Mouse (Mus musculus) urinary bladder, adult 2 months (tissue): ENCODE results near the gene Pdlim4. TPM values are rescaled to one million over a fixed set of nuclear protein-coding genes. Genes with fewer than 3 reads are reported as not detected.

Experiments used
- DNase-seq: peaks from one replicate; pipeline ENCODE4 v3.0.0; 2022; ENCODE audit warnings: low spot score
- polyA plus RNA-seq: library from polyadenylated mRNA; depleted of rRNA; stranded (reverse); fragments of >200 nt; gene quantifications from 2 replicates; pipeline ENCODE4 v1.2.3, GENCODE M21; 2012; rRNA removed

Pdlim4 gene
- polyA plus RNA-seq, result 170 and 183 TPM in 2 replicates

DNA sequence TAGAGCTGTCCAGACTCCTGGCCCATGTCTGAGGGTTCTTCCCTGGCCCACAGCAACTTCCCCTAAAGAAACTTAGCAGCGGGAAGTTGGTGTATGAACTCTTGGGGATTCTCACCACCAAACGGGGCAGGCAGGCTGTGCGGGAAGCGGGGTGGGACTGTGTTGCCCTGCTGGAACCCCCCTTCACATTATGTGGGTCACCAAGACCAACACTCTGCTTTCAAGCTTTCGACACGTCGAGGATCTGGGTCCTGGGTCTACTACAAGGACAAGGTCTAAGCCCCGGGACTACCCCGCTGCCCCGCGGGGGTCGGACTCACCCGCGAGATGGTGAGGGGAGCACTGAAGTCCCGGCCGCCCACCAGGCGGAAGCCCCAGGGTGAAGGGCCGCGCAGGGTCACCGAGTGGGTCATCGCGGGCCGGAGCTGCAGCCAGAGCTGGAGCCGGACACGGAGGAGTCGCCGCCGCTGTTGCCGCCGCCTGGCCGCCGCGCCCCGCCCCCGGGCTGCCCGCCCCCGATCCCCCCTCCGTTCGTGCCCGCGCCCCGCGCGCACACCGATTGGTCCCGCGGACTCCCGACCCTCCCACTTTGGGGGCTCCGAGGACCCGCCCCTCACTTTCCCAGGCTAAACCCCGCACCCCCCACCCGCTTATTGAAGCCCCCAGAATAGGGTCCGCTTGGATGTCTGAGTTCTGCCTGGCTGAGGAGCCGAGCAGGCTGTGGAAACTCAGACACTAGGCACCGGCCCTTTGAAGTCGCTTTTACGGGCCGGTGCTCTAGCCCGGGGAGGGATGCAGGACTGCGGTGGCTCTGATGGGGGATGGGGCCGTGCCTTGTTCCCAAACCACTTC lies at the start of gene Pdlim4:
TSS of gene Pdlim4 (minus strand) at position 495 of the 852 bp plus-strand sequence.
- no peak for DNase-seq

DNA sequence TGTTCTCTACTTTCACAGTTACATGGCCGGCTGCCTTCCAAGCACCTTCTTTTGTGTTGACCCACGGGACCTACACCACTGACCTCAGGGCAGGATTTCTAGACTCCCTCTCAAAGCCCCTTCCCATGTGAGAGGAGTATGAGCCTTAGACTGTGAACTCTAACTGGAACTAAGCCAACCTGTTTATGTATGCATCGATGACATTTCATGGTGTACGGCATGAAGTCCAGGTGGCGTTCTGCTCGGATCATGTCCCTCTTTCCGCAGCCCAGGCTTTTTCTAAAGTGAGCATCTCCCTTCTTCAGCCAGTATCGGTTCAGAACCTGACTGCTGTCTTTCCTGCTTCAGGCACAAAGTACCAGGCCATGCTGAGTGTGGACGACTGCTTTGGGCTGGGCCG lies 48.3 kb upstream of the Pdlim4 start:
- no peak for DNase-seq

DNA sequence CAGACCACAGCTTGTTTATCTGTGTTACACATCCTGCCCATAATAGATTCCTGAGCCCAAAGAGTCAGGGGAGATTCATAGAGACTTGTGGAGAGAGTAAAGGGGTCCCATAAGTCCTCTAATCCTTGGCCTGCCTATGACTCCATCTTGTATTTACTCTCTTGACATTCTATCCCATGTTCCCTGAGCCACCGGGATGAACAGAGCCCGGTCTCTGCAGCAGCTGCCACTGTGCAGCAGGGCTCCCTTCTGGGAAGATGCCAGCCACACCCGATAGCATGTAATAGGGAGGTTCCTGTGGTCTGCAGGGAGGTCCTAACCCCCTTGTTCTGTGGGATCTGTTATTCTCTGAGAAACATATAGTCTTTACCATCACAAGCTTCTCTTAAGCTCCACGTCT lies 47.6 kb upstream of the Pdlim4 start:
- no peak for DNase-seq

DNA sequence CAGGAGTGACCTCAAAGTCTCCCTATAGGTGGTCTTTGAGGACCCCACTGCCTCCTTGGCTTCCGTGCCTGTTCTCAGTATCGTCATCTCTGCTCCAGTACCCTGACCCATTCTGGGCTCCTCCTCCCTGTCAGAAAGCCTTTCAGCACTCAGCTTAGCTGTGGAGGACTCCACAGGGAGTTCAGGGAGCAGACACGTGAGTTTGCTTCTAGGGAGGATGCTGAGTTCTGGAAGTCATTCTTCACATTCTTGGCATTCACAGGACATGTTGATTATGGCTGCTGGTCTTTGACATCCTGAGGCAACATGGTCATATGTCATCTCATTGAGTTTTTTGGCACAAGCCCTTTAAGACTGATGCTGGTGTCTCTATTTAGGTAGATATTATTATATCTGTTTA lies 47.1 kb upstream of the Pdlim4 start:
- no peak for DNase-seq

DNA sequence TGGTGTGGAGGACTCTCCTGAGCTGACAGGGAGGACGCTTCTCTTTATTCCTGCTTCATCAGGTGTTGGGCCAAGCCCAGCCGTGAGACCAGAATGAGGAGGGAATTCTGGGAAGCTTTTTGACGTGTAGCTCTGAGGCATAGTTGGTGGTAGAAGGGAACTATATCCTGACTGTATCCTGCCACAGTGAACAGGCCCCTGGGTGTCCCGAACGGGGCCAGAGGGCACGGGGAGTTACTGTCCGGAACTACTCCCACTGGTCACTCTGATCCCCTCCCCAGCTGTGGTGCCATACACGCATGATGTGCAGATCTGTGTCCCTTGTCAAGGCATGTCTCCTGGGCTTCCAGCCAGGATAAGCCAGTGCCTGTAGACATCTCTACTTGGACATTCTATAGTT lies 46.5 kb upstream of the Pdlim4 start:
- peak; percentile 18 for DNase-seq

DNA sequence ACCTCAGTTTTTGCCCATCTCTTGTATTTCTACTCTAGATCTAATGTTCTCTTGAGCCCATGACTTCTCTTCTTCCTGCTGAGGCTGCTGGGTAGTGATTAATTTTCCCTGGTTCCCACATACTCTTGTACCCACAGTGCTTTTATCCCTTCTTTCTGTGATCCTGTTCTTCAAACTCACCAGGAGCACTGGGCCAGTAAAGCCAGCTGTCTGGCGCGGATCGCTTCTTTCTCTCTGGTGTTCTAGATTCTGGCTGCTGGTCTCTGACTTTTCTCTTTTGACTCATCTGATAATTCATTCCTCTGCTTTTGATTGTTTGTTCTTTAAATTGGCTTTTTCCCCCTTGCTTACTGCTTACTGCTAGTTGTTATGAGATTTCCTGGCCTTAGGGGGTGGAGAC lies 45.9 kb upstream of the Pdlim4 start:
- DNase-seq, result no peak

DNA sequence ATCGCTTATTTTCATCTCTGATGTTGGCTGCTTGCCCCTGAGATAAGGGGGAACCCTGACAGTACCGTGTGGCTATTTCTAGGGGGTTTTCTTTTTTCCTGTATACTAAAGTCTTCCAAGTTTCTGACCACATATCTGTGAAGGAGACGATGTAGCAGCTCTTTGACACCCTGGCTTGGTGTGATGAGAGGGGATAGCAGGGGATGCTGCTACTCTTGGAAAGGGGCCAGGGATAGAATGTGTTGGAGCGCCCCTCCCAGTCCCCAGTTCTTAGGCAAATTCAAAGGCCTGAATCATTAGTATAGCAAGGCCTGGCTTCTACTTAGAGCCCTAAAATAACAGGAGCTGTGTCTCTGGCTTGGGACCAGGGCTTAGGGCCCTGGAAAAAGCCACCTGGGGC lies 44.5 kb upstream of the Pdlim4 start:
- no peak for DNase-seq

DNA sequence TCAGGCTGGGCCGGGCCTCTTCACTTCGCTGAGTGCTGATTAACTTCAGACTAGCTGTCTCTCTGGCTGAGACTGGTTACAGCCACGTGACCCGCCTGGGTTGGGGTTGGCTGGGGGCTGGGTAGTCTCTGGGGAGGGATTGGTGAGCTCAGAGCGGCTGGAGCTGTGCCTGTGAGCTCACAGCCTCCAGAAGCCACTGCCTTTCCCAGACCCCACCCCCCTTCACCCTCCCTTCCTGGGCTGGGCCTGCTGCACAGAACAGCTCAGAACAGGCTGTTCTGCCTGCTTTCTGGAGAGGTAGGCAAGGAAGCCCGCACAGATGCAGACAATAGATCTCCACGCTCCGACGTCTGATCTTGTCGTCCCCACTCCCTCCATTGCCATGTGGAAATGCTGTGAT lies 44.1 kb upstream of the Pdlim4 start:
- DNase-seq, result peak; percentile 70

DNA sequence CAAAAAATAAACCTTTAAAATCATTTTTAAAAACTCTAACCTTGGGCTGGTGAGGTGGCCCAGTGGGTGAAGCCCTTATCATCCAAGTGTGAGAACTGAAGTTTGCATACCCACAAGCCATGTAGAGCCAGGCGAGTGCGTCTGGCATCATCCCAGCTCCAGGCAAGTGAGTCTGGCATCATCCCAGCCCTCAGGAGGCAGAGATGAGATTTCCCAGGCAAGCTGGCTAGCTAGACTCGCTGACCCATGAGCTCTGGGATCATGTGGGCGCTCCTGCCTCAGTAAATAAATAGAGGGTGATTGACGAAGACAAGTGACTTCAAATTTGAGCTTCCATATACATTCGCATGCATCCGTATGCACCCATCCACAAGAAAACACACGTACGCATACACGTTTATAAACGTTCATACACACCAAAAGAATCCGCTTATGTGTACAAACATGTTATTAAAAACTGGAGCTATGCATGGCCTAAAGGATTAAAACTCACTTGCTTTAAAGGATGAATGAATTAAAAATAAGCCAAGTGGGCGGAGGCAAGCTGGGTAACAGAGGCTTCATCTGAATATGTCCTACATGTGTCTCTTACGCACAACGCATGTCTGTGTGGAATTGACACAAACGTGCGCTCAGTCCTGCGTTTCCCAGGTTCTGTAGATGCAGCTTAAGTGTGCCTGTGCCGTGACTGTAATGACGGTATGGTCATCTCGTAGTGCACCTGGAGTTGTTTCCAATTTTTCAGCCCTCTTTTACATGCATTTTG lies 43.3 kb upstream of the Pdlim4 start:
- peak; percentile 22 for DNase-seq

DNA sequence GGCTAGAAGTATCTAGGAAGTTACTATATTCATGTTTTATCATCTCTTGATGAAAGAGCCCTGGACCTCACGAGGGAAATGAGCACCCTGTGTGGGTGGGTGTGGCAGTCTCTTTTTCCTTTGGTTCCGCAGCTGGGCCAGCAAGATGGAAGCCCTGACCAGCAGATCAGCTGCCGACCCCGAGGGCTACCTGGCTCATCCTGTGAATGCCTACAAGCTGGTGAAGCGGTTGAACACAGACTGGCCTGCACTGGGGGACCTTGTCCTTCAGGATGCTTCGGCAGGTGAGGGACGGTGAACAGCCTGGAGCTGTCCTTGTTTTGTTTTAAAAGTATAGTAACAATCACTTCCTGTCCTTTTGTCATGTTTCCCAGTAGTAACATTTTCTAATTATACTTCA lies 42.5 kb upstream of the Pdlim4 start:
- DNase-seq, result peak; percentile 13

DNA sequence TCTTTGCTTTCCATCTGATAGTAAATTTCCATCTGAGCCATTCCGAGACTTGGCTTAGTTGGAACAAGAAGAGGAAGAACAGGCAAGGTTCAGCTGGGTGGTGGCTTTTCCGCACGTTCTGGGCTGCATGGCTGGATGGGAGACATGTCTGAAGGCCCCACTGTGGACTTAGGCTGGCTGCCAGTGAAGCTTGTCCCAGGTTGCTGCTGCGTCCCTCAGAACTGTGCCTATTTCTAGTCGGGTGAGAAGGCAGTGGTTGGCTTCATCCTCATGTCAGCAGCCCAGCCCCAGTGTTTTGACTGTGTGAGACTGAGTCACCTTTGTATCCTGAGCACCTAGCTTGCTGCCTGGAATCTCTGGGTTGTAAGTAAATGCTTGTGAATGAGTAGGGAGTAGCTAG lies 40.1 kb upstream of the Pdlim4 start:
- DNase-seq, result peak; percentile 22

DNA sequence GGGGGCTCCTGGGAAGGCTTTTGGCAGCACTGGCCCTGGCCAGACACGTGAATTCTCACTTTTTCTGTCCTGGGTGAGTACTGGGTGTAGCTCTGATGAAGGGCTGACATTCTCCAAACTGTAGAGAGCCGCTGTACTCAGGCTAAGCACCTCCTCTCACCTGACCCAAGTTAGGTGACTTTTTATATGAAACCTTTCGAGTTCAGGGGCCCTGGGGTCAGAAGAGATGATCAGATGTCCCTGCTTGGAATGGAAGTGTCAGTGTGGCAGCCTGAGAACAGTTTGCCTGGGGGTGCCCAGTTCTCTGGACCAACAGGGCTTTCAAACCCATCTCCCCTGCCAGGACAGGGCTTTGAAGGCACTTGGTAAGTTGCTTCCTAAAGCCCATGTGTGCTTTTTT lies 39.3 kb upstream of the Pdlim4 start:
- DNase-seq, result no peak

DNA sequence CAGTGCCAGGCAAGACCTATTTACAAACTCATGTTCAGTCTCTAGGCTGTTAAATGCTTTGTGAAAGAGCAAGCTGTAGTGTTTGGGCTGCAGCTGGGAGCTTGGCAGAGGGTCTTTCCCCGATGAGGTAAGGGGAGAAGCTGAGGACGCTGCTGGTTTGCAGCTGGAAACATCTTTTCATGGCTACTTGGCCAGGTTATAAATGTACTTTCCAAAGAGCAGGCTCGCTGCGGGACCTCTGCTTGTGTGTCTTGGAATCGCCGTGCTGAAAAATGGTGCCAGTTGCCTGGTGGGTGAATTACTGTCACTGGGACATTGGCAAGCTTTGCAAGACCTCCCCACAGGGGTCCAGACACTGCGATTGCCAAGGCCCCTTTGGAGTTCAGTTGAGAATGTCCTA lies 38.4 kb upstream of the Pdlim4 start:
- DNase-seq, result no peak

DNA sequence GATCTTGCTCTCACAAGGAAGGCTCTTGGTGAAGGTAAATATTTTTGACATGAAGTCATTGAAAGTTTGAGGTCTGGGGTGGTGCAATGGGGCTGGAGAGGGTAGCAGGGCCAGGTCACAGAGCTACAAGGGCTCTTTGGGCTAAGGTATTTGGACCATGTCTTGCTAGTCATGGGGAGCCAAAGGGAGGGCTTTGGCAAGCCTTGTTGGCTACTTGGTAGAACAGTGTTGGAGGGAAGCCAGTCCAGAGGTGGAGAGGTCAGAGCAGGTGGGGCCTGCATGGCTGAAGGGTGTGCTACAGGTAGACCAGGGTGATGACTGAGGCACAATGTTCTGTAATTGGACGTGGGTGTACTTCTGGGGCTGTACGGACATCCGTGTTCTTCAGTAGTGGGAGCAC lies 37.9 kb upstream of the Pdlim4 start:
- no peak for DNase-seq

DNA sequence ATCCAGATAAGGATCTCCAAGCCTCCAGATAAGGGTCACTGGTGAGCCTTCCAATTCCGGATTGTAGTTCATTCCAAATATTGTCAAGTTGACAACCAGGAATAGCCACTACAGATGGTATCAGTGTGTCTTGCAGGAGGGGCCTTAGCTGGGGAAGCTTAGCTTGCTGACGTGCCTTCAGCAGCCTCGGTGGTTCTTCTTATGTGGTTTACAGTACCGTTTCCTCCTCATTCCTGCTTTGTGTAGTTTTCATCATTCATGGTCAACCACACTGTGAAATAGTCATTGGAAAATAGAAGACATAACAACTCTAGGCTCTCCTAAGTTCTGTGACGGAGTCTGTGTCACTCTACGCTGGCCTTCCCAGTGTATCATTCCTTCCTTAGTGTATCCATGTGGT lies 36.2 kb upstream of the Pdlim4 start:
- no peak for DNase-seq

DNA sequence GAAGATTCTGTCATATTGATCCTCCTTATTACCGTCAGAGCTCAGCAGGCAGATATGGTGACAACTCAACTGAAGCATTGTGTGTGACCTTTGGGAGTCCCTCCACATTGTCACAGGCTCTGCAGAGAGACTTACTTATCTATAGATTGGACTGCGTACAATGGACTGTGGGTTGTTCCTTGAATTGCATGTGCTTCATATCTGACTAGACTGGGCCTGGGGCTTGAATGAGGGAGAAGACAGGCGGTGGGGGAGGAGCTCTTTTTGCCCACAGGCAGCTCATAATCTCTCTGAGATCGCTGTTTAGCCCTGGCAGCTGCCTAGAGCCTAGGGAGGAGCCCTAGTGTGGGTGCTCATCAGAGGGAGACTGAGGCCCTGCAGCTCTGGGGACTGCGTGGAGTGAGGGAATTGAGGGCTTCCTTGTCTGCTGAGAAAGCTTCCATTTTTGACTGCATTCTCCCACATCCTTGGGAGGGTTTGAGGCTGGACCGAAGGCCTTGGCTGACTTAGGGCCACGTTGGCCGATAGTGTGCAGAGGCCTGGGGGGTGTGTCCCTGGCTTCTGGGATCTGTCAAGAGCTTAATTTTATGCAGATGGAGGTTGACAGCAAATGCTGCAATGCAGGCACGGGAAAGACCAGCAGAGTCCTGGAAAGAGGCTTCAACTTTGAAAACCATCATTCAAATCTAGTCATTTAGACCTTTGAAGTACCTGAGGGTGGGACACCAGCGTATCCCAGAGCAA lies 34.1 kb upstream of the Pdlim4 start:
- peak; percentile 18 for DNase-seq

DNA sequence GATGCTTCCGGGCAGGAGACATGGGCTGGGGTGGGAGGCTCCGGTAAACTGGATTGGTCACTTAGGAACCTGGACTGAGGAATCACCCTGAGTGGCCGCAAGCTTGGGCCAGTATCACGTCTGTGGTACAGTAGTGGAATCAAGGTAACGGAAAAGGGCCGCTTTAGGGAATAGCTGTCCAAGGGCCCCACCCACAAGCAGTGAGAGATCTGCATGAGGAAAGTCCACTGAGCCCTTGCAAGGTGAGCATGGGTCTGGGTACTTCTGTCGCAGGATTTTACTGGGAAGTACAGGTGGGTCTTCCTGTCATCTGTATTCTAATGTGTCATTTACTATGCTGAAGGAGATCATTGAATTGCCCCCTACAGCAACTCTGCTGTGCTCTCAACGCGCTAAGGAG lies 32.9 kb upstream of the Pdlim4 start:
- no peak for DNase-seq

DNA sequence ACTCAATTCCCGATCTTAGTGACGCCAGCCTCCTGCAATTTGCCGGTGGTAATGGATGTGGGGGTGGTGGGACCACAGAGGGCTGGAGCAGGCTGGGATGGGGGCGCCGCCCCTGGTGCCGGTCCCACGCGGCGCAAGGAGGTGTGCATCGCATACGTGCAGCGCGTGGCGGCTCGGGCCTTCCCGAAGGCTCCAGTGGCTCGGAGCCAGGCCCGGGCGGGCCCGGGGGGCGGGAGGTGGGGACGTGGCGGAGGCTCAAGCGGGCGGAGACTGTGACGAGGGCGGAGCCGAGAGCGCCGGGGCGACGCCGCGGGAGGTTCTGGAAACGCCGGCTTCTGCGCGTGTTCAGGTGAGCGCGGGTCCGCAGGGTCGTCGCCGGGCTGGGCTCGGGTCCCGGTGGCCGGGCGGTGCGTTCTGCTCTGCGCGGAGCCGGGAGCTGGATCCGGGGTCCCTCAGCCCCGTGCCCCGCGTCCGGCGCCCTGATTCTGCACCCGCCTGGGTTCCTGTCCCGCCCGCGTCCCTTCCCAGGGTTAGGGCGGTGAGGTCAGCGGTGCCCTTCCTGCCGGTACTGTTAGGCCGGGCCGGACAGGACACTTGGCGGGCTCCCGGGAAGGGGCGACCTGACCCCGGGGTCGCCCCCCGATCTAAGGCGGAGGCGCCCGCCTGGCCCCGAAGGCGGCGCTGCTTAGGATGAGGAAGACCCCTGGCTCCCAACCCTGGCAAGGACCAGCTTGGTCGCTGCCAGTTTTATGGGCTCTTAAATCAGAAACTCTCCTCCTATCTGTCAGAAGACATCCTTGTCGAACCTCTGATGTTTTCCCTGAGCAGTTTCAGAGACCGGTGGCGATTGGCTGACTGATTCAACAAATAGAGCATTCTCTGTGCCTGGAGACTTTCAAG lies 32.1 kb upstream of the Pdlim4 start:
- DNase-seq, result peak; percentile 49

DNA sequence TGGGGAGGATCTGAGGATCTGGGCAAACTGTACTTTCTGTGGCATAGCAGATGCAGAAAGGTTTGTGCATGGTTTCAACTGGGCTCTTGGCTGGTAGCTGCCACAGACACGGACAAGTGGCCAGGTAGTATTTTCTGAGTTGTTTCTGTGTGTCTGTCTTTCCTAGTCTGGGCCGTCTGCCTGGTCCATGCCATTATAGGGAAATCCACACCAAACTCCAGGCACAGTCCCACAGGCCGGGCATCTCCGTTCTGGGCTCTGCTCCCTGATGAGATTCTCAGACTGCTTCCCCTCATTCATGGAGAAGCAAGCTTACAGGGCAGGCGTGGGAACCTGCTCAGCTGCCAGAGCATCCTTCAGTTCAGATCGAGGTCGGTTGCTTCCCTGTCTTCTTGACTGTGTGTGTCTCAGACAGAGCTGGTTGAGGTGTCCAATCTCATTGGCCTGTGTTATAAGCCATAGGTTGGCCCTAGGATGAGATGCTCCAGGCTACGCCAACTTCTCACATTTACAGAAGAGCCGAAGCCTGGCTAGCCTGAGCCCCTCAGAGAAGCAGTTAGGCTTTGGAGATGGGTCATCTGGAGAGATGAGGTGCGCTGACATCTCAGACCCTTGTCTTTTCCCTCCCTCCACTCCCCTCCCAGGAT lies 31.4 kb upstream of the Pdlim4 start, which contains the start of gene P4ha2:
TSS of gene P4ha2 (plus strand) at position 51 of the 647 bp plus-strand sequence.
- DNase-seq, result peak; percentile 23

DNA sequence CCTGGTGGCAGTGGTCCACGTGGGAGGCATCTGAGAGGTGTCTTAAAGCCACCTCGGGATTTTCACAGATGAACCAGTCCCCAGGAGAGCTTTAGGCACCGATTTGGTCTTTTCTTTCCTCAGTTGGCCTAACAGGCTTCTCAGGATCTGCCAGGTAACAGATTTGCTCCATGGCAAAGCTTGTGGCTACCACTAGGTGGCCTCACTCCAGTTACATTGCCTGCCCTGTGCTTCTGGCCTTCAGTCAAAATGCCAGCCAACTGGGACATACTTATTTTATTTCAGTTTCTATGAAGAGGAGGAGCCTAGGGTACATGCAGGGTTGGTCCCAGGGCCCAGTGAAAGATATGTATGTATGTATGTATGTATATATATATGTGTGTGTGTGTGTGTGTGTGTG lies 24.2 kb upstream of the Pdlim4 start:
- no peak for DNase-seq

DNA sequence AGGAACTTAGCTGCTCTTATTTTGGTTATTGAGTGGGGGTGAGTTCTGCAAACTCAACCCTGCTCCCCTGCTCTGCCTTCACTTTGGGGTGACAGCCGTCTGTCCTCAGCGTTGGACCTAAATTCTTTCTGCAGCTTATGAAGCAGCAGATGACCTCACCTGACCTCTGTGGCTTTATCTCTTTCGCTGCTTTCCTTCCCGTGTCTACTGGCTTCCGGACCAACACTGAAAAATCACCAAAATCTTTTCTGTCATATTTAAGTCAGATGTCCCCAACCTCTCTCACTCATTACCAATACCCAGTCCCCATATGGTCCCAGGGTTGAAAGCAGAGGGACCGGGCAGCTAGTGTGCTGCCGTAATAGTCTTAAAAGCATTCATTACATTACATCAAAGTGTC lies 23.4 kb upstream of the Pdlim4 start:
- DNase-seq, result no peak
